Mouse (Mus musculus): ENCODE data around the gene Ube3b.
A peak's percentile ranks its signal among the peaks of the same experiment; 100 is the strongest.

DNA sequence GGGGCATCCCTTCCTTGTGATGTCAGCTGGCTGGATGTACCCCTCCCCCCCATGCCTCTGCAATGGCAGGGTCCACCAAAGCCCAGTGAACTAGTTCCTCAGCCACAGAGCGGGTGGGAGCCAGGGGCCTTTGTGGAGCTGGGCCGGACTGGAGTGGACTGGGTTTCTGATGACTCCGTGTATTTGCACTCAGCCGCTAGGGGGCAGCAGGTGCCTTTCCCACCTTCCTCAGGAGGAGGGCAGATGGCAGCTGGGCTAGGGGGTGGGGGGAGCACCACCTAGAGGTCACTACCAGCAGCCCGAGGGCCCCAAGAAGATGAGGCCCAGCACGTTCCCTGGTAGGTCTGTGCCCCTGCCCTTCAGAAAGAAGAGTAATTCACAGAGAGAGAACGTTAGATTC lies 80.8 kb downstream of the Ube3b start:
- TF ChIP-seq POLR2A (IDR thresholded peaks at IDR 0.05; ENCODE audit: low read depth, low read length) (no peak), CTCF (IDR thresholded peaks at IDR 0.05; ENCODE audit: extremely low read depth, insufficient read length, insufficient replicate concordance, low read depth, low read length) (peak; percentile 81)

Data from small intestine, adult 2 months (tissue).